Mouse (Mus musculus) stomach, postnatal 0 days (tissue): ENCODE measurements around the gene Slc9a3r1.

Experiments used
- CTCF ChIP-seq: IDR thresholded peaks from 2 replicates; pipeline ENCODE4 v1.5.1; 2016; ENCODE audit warnings: antibody characterized with exemption, low read depth, mild to moderate bottlenecking, moderate library complexity
- EP300 ChIP-seq: optimal IDR thresholded peaks from 2 replicates; pipeline ENCODE3; 2016; ENCODE audit warnings: antibody characterized with exemption

DNA sequence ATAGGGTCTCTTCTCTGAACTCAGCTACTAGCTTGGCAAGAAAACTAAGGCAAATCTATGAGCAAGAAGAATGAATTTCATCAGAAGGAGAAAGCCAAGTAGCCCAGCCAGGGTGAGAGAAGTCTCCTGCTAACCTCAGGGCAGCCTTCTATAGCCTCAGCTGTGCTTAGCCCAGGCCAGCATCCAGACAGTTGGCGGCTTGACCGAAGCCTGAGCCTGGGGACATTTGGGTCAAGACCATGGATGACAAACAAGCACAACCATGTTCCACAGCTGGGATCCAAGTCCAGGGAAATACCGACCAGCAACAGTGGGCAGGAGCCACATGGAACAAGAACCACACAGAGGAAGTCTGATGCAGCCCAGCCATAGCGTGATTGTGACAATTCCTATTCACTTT, 15.3 kb upstream of the Slc9a3r1 start:
- TF ChIP-seq CTCF, result no peak
- no peak for TF ChIP-seq EP300
